Mouse (Mus musculus): Measurements from ENCODE around the gene Car10.

DNA sequence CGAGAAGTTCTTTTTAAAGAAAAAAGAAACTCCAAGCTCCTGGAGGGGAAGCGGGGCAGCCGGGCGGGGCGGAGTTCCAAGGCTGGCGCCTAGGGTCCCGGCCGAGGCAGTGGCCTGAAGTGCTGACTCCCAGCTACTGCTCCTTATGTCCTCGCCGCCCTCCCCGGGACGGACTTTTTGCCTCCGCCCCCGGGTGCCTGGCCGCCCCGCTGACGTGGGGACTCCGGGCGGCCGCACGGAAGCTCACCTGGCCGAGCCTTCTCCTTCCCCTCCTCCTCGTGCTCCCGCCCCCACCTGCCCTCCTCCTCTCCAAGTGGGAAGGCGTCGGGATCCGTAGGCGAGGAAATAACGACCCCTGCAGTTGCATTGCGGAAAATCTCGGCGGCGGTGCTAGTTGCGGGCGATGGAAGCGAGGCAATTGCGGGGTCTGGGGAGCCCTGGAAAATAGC lies 1.1 kb downstream of the Car10 start:
- TF ChIP-seq CTCF (IDR thresholded peaks at IDR 0.05; ENCODE audit: low read depth) = no peak
- TF ChIP-seq EP300 (optimal IDR thresholded peaks at IDR 0.05) = no peak
